Mouse (Mus musculus) 416B (cell line): Measurements from ENCODE around the gene Aff4.
"Not testable (repeated sequence)": the region's sequence is repeated elsewhere in the genome, so short reads cannot be mapped to it uniquely, and the experiment has no call there.

Experiments
- DNase-seq: peaks from one replicate; pipeline ENCODE4 v3.0.0; 2011; ENCODE audit warnings: low read depth

The Aff4 gene

DNA sequence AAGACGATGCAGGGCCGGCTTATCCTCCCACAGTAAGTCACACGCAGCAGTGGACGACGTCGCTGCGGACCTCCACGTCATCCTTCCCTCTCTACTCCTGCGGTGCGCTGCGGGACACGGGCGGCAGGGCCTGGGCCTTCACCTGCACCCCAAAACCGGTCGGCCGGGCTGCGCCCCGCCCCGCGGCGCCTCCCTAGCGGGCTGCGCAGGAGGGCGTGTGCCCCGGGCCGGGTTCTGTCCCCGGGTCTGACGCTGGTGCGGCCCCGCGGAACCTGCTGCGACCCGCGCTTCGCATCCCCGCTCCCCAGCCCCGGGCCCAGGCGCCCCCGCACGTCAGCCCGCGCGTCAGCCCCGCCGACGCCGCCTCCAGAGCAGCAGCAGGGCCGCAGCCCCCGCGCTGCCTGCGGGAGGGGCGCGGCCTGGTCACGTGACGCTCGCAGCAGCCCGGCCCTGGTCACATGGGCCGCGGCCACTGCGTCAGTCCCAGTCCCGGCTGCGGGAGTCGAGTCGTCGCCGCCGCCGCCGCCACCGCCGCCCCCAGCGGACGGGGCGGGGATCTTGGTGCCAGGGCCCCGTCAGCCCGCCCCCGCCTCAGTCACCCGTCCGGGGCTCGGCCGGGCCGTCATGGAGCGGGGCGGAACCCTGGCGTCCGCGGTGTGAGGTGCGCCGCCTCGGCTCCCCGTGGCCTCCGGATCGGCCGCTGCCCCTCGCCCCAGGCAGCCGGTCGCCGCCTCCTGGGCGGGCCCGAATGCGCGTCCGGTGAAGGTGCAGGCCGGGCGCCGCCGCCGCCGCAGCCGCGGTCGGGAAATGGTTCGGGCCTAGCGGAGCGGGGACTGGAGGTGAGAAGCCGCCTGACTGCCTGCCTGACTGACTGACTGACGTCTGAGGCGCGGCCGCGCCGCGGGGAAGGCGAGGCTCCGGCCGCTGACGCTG lies at the start of gene Aff4:
Aff4 (plus strand) TSS at position 543 of the 933 bp plus-strand sequence.
- peak; percentile 86 for DNase-seq

DNA sequence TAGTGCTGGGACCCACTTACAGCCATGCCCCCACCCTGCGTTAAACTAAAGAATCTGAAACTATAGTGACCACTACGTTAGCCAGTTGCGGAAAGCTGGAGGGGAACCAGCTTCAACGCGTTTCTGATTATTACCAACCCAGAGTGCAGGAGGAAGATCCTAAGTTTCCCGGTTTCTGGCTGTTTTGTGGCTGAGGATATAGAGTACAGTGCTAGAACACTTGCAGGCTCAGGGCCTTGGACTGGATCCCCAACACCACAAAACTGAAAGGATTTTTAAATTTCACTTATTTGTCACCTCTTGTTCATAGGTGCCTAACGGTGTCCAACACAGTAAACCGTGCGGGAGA lies 49.5 kb upstream of the Aff4 start:
- DNase-seq: no peak

DNA sequence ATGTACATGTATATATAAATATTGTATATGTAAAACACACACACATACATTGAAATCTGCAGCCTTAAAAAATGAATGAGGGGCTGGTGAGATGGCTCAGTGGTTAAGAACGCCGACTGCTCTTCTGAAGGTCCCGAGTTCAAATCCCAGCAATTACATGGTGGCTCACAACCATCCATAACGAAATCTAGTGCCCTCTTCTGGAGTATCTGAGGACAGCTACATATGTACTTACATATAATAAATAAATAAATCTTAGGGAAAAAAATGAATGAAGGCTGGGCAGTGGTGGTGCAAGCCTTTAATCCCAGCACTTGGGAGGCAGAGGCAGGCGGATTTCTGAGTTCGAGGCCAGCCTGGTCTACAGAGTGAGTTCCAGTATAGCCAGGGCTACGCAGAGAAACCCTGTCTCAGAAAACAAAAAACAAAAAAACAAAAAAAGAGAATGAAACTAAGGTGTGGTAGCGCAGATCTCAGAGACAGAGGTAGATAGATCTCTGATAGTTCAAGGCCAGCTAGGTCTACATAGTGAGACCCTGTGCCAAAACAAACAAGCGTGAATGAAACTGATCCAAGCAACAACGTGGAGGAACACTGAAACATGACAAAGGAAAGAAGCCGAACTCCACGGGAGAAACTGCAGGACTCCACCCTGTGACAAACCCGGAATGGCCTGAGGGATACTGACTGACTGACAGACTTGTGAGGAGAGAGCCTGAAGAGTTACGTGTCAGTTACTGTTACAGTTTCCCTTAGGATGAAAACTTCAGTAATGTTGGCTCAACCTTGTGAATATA lies 46.4 kb upstream of the Aff4 start:
- peak; percentile 56 for DNase-seq

DNA sequence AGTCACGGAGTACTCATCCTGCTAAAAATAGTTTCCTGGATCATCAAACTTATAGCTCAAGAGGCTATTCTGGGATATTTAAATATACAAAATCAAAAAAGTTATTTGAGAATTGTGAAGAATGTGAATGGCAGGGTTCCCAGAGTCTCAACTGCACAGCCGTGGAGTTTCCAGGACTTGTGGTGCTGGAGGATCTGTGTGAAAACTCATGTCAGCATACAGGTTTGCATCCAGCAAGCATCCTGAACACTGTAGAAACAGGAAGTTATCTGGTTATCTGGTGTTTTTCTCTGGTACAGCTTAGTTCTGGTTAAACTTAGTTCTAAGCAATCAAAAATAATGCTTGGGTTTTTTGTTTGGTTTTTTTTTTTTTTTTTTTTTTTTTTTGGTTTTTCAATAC lies 43.7 kb upstream of the Aff4 start:
- DNase-seq: peak; percentile 70

DNA sequence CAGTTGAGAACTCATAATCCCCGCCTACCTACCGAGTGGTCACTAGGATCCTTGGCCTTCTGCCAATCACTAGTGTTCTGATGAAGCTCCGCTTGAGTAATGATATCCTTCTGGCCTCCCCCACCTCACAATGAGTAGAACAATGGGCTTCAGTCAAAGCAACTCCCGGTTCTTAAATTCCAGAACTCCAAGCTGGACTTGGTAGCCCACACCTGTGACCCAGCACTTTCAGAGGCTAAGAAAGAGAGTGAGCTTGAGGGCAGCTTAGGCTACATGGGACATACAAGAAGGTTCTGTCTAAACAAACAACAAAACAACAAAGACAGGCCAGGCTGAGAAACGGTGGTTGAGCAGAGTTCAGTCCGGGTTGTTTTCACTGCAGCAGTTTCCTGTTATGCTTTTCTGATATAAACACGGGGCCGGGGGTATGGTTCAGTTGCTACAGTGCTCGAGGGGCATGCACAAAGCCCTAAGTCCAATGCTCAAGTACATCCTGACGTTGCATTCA lies 43.0 kb upstream of the Aff4 start:
- peak; percentile 63 for DNase-seq

DNA sequence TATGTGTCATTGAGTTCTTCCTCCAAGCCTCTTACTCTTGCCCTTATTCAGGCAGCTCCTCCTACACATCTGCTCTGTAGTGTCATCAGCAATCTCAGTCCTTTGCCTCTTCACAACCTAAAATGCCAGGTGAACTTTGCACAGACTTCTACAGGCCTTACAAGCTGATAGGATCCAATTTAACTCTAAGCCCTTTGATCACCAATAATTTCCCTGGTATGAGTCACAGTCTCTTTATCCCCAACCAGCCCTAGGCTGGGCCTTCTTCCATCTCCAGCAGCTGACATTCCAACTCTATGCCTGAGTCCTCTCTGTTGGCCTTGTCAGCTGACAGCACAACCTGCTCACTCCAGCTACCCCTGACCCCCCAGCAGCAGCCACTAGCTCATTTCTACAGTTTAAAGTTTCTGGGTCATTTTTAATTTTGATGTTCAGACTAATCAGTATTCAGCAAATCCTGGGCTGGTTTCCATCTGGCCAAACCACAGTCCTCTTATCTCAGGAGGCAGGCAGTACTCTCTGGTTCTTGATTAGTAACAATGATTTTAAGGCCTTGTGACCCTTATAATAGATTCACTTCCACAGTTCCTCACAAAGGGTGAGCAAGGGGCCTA lies 42.3 kb upstream of the Aff4 start:
- peak; percentile 96 for DNase-seq

DNA sequence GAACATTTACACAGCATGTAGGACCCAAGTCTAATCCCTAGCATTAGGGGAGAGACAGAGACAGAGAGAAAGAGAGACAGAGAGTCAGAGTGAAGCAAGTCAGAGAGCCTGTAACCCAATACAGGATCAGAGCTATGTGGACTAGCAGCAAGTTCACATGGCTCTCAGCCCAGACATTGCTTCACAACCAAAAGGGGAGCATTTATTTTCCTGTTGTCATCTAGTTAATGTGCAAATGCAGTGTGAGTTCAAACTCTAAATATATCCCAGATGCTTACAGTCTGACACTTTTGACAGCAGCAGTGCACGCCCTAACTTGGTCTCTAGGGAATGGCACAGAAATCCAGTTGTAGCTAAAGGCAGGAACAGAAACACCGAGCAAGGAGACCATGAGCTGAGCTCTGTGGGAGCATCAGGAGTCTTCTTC lies 41.7 kb upstream of the Aff4 start:
- peak; percentile 92 for DNase-seq

DNA sequence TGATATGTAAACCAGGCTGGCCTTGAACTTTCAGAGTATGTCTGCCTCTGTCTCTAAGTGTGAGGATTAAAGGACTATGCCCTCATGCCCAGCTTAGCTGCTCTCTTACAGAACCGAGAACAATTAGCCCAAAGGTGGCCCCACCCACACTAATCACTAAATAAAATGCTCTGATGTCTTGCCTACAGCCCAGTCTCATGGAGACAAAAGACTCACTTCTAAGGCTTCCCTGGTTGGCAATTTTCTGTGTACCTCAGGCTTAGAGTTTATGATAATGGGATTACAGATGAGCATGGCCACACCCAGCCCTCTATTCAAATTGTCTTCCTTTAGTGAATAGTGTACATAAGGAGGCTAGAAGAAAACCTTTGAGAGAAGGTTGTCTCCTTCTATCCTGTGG lies 39.2 kb upstream of the Aff4 start:
- DNase-seq: no peak

DNA sequence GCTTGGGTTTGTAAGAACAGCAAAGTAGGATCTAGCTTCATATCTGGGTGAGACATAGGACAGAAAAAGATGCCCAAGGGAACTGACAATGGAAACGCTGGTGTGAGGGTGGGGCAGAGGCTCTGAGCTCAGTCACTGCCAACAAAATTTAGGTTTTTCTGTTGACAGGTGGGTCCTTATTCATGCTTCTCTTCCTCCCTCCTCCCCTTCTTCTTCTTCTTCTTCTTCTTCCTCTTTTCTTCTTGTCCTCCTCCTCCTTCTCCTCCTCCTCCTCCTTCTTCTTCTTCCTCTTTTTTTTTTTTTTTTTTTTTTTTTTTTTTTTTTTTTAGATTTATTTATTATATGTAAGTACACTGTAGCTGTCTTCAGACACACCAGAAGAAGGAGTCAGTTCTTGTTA lies 37.8 kb upstream of the Aff4 start:
- DNase-seq: not testable (repeated sequence)

DNA sequence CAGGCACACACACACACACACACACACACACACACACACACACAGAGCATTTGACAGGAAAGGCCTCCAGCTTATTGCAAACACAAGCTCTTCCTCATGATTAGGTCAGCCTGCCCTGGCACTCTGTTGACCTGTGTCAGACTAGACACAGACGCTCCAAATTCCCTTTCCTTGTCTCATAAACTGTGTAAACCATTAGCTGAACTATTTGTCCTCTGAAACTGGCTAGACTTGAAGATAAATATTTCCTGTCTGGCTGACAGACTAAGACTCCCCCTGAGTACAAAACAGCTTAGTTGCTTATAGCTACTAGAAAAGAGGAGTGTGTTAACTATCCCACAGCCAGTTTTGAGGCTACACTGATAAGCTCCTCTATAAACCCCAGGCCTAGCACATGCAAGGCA lies 35.9 kb upstream of the Aff4 start:
- DNase-seq: peak; percentile 82

DNA sequence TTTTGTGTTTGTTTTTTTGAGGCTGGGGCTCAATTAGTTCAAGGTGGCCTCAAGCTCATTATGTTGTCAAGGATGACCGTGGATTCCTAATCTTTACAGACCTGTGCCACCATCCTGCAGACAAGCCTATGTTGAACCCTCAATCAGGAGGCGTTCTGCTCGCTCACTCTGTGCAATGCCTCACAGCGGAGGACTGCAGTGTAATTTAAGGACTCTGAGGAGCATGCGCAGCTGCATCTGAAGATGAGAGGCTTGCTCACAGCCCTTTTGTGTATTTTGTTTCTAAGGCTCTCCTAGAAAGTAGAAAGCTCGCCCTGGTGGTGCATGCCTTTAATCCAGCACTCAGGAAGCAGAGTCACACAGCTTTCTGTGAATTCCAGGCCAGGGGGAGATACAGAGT lies 33.6 kb upstream of the Aff4 start:
- no peak for DNase-seq

DNA sequence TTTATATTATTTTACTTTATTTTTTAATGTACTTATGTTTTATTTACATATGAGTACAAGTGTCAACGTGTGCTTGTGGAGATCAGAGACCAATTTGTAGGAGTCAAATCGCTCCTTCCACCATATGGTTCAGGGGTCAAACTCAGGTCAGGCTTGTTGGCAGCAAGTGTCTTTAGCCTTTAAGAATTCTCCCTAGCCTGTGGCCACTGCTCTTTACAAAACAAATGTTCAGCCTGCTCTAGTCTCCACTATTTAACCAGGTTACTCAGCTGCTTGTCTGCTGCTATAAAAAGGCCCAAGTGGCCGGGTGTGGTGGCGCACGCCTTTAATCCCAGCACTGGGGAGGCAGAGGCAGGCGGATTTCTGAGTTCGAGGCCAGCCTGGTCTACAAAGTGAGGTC lies 32.6 kb upstream of the Aff4 start:
- no peak for DNase-seq

DNA sequence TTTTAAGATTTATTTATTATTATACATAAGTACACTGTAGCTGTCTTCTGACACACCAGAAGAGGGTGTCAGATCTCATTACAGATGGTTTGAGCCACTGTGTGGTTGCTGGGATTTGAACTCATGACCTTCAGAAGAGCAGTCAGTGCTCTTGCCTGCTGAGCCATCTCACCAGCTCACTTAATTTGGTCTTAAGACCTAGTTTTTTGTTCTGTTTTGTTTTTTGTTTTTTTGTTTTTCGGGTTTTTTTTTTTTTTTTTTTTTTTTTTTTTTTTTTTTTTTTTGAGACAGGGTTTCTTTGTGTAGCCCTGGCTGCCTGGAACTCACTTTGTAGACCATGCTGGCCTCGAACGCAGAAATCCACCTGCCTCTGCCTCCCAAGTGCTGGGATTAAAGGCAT lies 32.1 kb upstream of the Aff4 start:
- DNase-seq: not testable (repeated sequence)

DNA sequence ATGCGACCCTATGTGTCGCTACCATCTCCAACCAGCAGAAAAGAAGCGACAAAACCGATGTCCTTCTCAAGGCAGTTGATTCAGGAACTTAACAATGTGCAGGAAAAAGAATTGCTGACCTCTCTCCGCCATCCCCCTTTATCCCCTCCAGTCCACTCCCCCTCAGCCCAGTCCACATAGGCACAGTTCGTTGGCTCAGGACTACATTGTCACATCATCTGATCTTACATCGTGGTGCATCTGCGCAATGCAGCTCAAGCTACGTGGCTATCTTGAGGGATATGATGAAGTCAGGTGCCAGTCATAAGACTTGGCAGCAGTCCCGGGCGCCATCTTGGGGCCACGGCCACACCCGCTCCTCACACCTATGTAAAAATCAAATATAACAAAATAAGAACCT lies 30.8 kb upstream of the Aff4 start:
- DNase-seq: not testable (repeated sequence)

DNA sequence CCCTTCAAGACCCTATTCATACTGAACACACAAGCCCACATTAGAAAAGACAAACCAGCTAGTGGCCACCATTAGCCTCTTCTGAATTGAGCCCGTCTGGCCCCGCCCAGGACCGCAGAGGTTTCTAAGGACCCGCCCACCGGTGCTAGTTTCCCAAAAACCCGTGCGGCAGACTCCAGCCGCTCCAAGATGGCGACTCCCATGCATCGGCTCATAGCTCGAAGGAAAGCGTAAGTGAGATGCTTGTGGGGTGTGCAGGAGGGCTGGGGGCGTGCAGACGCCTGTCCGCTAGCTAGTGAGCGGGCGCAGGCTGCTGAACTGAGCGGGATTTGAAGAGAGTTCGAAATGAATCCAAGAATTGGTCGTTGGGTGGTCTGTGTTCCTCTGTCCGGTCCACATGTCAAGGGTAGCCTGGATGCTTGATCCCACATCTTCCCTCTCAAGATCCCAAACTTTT lies 26.1 kb upstream of the Aff4 start, which contains the start of gene Zcchc10:
Zcchc10 (plus strand) TSS at position 168 of the 457 bp plus-strand sequence.
- DNase-seq: peak; percentile 88

DNA sequence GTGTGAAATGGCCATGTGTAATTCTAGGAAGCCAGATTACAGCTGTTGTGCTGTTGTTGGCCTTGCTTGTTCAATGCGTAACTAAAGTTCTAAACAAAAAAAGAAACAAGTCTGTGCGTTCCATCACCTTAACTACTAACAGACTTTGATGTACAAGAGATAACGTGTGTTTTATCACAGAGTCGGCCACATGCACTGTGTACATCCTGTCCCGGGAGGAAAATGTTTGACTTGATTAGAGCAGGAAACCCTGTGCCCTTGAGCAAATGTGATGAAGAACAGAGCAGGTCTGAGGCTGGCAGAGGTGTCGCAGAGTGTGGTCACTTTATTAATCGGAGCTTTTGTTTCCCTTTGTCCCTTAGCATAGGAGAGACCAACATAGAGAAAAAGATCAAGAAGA lies 20.3 kb upstream of the Aff4 start:
- peak; percentile 72 for DNase-seq

DNA sequence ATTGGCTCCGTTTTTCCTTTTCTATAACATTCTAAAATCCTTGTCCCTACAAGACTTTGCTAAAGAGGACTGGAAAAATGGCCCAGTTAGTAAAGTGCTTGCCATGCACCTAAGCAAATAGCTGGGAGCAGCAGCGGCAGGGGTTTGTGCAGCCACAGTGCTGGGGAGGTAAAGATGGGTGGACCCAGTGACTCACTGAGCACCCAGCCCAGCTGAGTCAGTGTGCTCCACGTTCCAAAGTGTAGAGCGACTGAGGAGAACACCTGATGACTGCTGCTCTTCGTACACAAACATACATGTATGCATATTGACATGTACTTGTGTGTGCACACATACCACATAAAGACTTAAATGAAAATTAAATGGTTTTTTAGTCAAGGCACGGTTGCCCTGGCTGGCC lies 19.5 kb upstream of the Aff4 start:
- no peak for DNase-seq

DNA sequence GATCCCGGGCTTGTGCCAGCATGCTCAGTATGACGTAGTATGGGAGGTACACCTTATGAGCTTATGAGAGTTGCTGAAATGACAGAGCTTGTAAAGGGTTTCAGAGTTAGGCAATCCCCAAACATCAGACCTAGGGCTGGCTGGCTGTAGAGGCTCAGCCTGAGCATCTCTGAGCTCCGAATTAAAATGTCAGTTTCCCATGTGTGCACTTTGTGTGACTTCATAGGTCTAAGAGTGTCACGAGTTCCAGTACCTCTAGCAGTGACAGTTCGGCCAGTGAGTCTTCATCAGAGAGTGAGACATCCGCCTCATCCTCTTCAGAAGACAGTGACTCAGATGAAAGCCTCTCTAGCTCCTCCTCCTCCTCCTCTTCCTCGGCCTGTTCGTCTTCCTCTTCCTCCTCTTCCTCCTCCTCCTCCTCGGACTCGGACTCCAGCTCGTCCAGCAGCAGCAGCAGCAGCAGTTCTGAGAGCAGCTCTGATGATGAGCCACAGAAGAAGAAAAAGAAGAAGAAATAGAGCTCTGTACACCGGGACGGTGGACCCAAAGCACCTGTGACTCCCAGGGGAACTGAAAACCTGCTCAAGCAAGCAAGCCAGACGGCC lies 18.5 kb upstream of the Aff4 start:
- no peak for DNase-seq

DNA sequence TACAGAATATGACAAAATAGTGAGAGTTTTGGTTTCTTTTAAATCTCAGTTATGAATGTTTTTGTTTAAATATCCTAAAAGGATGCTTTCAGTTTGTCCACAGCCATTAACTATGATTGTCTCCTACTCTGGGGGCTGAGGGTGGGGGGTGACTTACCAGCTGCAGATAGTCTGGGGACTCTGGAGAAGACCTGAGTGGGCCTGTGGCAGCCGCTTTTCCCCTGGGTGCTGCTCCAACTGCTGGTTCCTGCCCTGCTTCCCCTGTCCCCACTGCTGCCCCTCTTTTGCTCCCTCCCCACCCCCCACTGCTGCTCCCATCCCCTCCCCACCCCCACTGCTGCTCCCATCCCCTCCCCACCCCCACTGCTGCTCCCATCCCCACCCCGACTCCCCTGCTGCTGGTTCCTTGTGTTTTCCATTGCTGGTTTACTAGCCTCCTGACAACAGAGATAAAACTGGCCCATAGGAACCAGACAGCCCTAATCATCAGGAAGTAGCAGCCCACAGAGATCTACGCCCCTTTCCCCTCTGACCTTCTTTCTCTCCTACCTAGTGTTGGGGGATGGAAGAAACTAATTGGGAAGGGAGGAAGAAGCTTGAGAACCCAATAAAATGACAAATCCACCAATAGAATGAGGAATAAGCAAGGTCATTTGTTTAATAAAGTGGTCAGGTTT lies 15.0 kb upstream of the Aff4 start:
- peak; percentile 89 for DNase-seq

DNA sequence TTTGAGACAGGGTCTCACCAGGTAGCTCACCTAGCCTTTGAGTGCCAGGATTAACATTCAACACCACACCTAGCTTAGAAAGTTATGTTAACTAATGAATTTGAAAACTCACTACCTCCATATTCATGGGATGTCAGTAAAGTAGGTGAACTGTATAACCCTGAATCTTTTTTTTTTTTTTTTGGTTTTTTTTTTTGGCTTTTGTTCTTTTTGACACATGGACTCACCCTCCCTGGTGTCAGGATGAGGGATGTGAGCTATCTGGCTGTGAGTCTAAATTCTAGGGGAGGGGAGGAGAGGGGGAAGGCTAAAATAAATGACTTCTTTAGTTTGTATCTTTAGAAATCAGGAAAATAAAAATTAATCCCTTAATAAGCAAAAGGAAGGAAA lies 14.5 kb upstream of the Aff4 start:
- no peak for DNase-seq

DNA sequence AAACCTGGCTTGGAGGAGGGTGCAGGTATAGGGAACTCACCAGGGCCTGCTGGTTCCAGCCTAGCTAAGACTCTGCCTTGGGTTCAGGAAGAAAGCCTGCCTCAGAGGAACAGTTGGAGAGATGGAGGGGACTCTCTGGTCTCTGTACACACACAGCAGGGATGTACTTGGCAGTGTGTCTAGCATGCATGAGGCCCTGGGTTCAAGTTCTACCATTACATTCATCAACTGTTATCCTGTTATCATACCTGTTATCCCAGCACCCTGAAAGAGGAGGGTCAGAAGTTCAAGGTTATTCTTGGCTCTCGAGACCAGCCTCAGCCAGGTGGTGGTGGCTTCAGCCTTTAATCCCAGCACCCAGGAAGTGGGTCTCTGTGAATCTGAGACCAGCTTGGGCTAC lies 13.7 kb upstream of the Aff4 start:
- DNase-seq: no peak
